Mouse (Mus musculus) inflammation-experienced regulatory T-cells, adult 6 months (primary cell): ENCODE results near the gene C1qtnf6. TPM values are rescaled to one million over a fixed set of nuclear protein-coding genes. Genes with fewer than 3 reads are reported as not detected.

ENCODE experiments used
- ATAC-seq: one replicate; pipeline ENCODE4 v1.8.0; 2017
- polyA plus RNA-seq, 3 experiments: library from polyadenylated mRNA; unstranded; fragments of 100-300 nt; shearing (Covaris generic); gene quantifications; one replicate each; pipeline ENCODE4 v1.2.1; 2017

The C1qtnf6 gene
- polyA plus RNA-seq, 3 experiments from 2014 or later = 7.7 to 24.3 (median 8.0) TPM

GRCm38 (mm10) chr15:78544561-78545001 is 13.4 kb upstream of the C1qtnf6 start, which contains the start of gene Sstr3:
Gene Sstr3 (minus strand): TSS chr15:78544685.
- no peak for ATAC-seq

GRCm38 (mm10) chr15:78544041-78544440 is 12.8 kb upstream of the C1qtnf6 start:
- no peak for ATAC-seq

- ATAC-seq = no peak
Measured at GRCm38 (mm10) chr15:78542767-78543303, 11.6 kb upstream of the C1qtnf6 start.

- no peak for ATAC-seq
Measured at GRCm38 (mm10) chr15:78542098-78542766, 11.0 kb upstream of the C1qtnf6 start.

- ATAC-seq = no peak
Measured at GRCm38 (mm10) chr15:78541606-78542005, 10.4 kb upstream of the C1qtnf6 start.

- no peak for ATAC-seq
Measured at GRCm38 (mm10) chr15:78541036-78541435, 9.8 kb upstream of the C1qtnf6 start.

GRCm38 (mm10) chr15:78535723-78536421 is 4.7 kb upstream of the C1qtnf6 start:
- ATAC-seq = no peak

GRCm38 (mm10) chr15:78533346-78533835 is 2.2 kb upstream of the C1qtnf6 start:
- ATAC-seq = no peak

GRCm38 (mm10) chr15:78532566-78533345 is 1.5 kb upstream of the C1qtnf6 start:
- ATAC-seq = no peak

- ATAC-seq = peak; percentile 77
Measured at GRCm38 (mm10) chr15:78531901-78532469, 769 bp upstream of the C1qtnf6 start.

GRCm38 (mm10) chr15:78531451-78531720 is 170 bp upstream of the C1qtnf6 start:
- no peak for ATAC-seq

GRCm38 (mm10) chr15:78530141-78530540 is 1.1 kb downstream of the C1qtnf6 start:
- no peak for ATAC-seq

- ATAC-seq = no peak
Measured at GRCm38 (mm10) chr15:78529428-78529990, 1.7 kb downstream of the C1qtnf6 start.

GRCm38 (mm10) chr15:78528726-78529411 is 2.3 kb downstream of the C1qtnf6 start:
- peak; percentile 35 for ATAC-seq

- ATAC-seq = peak; percentile 66
Measured at GRCm38 (mm10) chr15:78527973-78528372, 3.2 kb downstream of the C1qtnf6 start.

GRCm38 (mm10) chr15:78524163-78524562 is 7.1 kb downstream of the C1qtnf6 start:
- ATAC-seq = no peak

- no peak for ATAC-seq
Measured at GRCm38 (mm10) chr15:78521892-78522291, 9.3 kb downstream of the C1qtnf6 start.

GRCm38 (mm10) chr15:78521331-78521730 is 9.9 kb downstream of the C1qtnf6 start:
- ATAC-seq = no peak

GRCm38 (mm10) chr15:78520112-78520715 is 11.0 kb downstream of the C1qtnf6 start:
- no peak for ATAC-seq

GRCm38 (mm10) chr15:78518221-78518620 is 13.0 kb downstream of the C1qtnf6 start:
- no peak for ATAC-seq

GRCm38 (mm10) chr15:78515759-78516158 is 15.5 kb downstream of the C1qtnf6 start:
- ATAC-seq = no peak
